Mouse (Mus musculus) adrenal gland (tissue): ENCODE results near the gene Ppil6.

Experiments
- intact Hi-C: fragments of 180-260 bp; cut with DNase I; formaldehyde crosslinking; loops from one replicate; pipeline ENCODE4 v1.15.1; 2025

The Ppil6 gene

DNA sequence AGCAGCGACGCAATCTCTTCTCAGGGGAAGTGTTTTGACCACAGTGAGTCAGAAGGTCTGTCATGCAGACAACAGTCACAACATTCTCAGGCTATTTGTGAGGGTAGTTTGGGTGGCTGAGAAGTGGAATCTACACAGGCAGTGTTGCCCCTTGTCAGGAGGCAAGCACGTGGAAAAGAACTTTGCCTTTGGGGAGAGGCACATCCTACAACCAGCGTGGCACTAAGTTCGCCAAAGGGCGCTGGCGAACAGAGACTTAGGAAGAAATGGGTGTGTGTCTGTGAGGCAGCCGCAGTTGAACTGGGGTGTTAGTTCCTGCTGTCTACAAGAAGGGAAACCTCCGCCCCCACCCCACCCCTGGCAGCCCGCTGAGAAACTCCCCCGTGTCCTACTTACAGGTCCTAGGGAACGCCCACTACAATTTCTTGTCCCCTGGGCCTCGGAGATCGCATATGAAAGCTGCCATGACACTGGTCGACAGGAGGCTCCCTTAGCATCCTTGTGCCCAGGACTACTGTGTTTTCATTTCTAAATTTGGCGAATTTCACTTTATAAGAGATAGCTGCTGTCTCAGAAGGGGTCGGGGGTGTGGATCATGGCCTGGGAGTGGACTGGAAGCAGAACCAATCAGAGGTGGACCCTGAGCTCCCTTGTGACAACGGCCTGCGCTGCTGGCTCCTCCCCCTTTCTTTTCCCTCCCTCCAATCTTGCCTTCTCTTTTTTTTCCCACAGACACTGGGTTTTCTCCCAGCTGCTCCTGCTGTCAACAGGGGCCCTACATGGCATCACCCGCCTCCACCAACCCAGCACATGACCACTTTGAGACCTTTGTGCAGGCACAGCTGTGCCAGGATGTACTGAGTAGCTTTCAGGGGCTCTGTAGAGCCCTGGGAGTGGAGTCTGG, 12.7 kb upstream of the Ppil6 start:
- intact Hi-C loops, result no loop called here

GRCm38 (mm10) chr10:41479961-41480360, 10.3 kb upstream of the Ppil6 start:
- intact Hi-C loops, result no loop called here

DNA sequence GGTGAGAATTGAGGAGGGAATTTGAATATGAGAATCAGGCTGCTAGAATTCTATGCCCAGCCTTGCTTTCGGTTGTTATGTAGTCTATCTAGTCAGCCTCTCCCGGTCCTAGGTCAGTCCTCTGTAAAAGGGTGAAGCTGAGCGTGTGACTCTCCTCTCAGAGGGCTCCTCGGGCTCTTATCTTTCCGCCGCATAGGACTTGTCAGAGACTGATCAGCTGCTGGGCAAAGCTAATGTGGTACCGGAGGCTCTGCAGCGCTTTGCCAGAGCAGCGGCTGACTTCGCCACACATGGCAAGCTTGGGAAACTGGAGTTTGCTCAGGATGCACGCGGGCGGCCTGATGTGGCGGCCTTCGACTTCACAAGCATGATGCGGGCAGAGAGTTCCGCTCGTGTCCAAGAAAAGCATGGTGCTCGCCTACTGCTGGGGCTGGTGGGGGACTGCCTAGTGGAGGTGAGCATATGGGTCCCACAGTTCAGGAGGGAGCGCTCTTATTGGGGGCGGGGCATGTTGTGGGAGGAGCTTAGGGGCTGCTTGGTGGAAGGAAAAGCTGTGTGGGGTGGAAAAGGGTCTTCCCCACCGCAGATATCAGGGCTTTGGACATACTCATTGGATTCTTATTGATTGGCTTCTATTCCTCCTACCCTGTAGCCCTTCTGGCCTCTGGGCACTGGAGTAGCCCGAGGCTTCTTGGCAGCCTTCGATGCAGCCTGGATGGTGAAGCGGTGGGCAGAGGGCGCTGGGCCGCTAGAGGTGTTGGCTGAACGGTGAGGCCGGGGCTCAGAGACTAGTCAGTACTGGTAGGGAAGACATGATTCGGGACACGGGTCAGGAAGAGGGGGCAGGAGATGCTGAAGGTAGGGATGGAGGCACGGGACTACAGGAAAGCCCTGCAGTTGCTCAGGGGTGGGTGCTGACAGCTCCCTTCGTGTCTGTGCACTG, 9.0 kb upstream of the Ppil6 start:
- intact Hi-C loops, result no loop called here

- intact Hi-C loops, result no loop called here
Measured at GRCm38 (mm10) chr10:41482446-41482845, 7.8 kb upstream of the Ppil6 start.

DNA sequence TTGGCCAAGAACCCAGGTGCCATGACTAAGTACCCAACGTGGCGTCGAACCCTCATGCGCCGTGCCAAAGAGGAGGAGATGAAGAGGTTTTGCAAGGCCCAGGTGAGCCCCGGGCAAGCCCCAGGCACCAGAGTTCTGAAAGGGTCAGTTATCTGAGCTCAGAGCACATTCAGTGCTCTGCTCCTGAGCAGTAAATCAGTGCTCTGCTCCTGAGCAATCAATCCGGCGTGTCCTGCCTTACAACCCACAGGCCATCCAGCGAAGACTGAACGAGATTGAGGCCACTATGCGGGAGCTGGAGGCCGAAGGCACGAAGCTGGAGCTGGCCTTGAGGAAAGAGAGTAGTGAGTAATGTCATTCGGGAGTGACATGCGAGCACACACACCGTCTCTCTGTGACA, 4.5 kb upstream of the Ppil6 start:
- intact Hi-C loops, result no loop called here

GRCm38 (mm10) chr10:41486506-41487170, 3.6 kb upstream of the Ppil6 start:
- intact Hi-C loops, result no loop called here

GRCm38 (mm10) chr10:41488877-41489276, 1.4 kb upstream of the Ppil6 start:
- intact Hi-C loops, result no loop called here

DNA sequence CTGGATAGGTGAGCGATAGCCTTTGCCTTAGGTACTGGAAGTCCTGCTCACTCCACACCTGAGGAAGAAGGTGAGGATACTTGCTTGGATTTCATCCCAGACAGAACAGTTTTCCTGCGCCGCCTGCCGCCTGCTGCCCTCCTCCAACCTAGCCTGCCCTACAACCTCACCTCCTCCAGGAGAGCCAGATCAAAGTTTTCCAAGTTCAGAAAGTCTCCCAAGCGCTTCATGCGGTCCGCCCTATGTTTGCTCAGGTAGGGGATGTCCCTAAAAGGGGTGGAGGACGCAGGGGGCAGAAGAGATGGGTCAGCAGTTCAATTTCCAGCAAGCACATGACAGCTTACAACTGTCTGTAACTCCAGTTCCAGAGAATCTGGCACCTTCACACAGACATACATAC, 945 bp upstream of the Ppil6 start:
- intact Hi-C loops, result no loop called here

GRCm38 (mm10) chr10:41490518-41490873, 257 bp downstream of the Ppil6 start:
- intact Hi-C loops, result no loop called here

- intact Hi-C loops, result no loop called here
Measured at GRCm38 (mm10) chr10:41491111-41491510, 872 bp downstream of the Ppil6 start.

- intact Hi-C loops, result loop anchor here (10.0 kb wide), 2 partner anchors 66 to 196 kb away; partner anchors contain the start of genes Ak9 and Fig4
Measured at GRCm38 (mm10) chr10:41500941-41501340, 10.7 kb downstream of the Ppil6 start.

DNA sequence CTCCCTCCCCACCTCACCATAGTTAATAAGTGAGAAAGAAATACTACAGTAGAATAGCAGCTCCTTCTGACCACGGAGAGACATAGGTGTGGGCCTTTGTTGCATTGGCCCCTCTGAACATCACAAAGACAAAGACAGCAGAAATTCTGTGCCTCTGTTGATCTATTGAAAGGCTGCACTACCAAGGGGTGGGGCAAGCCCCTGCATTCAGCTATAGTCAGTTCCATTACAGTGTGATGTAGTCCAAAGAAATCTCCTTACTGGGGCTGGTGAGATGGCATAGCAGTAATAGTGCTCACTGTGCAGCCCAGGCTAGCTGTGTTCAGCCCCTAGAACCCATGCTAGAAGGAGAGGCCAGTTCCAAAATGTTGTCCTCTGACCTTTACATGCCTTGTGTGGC, 14.8 kb downstream of the Ppil6 start:
- intact Hi-C loops, result loop anchor here (10.0 kb wide), 2 partner anchors 70 to 200 kb away; partner anchors contain the start of genes Ak9 and Fig4

- intact Hi-C loops, result loop anchor here (10.0 kb wide), 2 partner anchors 71 to 201 kb away; partner anchors contain the start of genes Ak9 and Fig4
Measured at GRCm38 (mm10) chr10:41505446-41505845, 15.2 kb downstream of the Ppil6 start.

DNA sequence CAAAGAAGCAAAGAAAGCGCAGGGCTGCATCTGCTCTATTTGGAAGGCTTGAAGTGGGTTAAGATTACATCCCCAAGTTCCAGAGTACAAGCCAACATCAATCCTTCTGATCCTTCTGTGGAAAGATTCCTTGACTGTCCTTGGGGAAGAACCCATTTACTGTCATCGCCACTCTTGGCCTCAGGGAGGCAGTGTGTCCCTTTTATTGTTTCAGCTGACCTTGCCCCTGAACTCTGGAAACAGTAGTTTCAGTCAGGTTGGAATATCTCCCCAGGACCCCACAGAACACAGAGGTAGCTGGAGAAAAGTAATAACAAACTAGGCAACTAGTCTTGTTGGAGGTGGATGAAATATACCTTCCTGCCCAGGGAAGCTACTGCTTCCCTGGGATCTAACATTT, 18.9 kb downstream of the Ppil6 start:
- intact Hi-C loops, result loop anchor here (2.0 to 10.0 kb wide), 3 partner anchors 74 to 204 kb away; partner anchors contain the start of genes Ak9 and Fig4

DNA sequence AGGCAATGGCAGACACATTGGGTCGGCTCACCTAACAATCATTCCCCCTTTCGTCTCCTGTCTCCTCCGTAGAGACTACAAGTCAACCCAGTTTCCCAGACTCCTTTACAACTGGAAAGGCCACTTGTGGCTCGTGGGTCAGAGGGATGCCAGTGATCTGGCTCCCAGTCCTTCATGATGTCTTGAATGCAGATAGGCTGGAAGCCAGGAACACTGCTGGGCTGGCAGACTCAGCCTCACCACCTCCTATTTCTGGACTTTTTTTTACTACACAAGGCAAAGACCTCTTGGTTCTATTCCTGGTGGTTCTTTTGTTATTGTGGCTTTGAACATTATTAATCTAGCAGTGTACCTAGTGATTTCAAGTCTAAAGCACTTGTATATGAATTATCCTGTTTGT, 24.1 kb downstream of the Ppil6 start:
- intact Hi-C loops, result loop anchor here (10.0 kb wide), 1 partner anchor 780 kb away; no protein-coding TSS in a partner anchor

DNA sequence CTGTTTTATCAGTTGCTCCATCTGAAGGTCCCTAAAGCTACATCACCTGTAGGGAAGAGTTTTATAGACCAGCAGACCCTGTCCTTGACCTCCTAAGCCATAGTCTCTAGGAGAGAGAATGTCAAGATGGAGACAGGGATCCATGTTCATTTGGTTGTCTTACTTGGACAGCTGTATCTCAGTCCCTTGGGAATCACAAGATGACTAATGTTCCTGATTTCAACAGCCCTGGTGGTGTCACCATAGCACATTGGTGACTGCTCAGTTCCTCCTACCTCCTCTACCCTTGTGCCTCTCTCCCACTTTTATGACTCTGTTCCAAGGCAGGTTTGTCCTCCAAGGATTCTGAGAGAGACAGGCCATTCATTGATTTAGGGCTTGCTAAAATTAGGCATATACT, 24.7 kb downstream of the Ppil6 start:
- intact Hi-C loops, result loop anchor here (10.0 kb wide), 1 partner anchor 780 kb away; no protein-coding TSS in a partner anchor

DNA sequence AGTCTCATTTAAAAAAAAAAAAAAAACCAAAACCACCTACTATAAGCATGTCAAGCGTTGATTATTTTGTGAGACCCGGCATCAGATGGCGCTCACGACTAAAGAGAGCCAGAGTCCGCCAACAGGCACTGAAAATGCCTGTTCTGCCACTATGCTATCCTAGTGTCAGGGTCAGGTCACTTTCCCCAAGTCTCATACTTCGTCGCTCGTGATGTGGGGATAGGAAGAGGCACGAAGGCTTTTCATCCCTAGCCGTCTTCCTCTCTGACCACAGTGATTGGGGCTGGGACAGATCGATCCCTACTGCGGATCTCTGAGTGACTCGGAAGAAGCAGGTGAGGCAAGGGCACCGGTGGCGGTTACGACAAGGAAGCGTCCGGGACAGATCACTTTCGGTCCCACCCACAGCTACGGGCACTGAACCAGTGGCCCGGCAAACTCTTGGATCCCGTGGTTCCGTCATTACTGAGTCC, 28.3 kb downstream of the Ppil6 start:
- intact Hi-C loops, result loop anchor here (2.0 to 10.0 kb wide), 2 partner anchors 164 to 776 kb away; no protein-coding TSS in a partner anchor

GRCm38 (mm10) chr10:41518981-41519618, 28.9 kb downstream of the Ppil6 start, which contains the start of gene Cd164:
Gene Cd164 (plus strand): TSS chr10:41519414.
- intact Hi-C loops, result loop anchor here (2.0 to 10.0 kb wide), 2 partner anchors 164 to 776 kb away; no protein-coding TSS in a partner anchor

DNA sequence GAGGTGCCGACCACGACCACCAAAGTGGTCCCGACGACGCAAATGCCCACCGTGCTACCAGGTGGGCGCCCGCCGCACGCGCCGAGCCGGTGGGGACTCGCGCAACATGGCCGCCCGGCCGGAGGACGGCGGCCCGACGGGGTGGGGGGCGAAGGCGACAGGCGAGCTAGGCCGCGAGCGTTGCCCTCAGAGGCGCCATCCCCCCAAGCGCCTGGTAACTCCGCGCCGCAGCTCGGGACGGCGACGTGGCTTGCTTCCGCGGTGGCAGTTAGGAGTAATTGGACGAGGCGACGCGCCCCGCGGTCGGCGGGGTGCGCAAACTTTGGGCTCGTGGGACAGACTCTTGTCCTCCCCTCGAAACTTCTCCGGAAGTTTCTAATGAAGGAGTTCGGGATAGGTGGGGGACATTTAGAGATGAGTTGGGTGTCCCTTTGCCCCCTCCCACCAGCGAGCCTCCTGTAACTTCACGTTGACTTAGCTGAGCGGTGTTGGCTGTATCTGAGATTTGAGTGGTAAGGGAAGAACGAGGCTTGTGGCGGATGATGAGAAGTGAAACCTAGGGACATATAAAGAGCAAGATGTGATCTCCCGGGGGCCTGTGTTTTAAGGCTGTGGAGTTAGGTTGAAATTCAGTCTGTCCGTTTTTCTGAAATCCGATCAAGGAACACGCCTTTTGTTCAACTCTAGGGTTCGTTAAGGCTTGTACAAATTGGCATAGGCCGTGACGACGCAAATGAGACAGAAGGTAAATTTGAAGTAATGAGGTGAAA, 29.6 kb downstream of the Ppil6 start:
- intact Hi-C loops, result loop anchor here (2.0 to 10.0 kb wide), 2 partner anchors 163 to 775 kb away; no protein-coding TSS in a partner anchor

DNA sequence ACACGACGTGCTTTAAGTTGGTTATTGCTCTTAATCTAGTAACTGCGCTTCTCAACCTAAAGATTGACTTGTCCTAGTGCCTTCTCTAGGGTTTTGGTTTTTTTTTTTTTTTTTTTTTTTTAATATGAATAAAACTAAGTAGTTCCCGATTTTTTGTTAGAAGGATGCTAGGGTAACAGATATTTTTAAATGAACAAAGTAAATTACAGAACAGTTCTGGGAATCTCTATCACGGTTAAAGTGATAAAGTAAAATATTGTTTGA, 30.1 kb downstream of the Ppil6 start:
- intact Hi-C loops, result no loop called here
